Mouse (Mus musculus): ENCODE data around the gene Cyp11a1. TPM values are rescaled to one million over a fixed set of nuclear protein-coding genes. Genes with fewer than 3 reads are reported as not detected.

Cyp11a1 gene
- 0.86 and 1.6 TPM in 2 replicates for polyA plus RNA-seq (2011; ENCODE audit: insufficient read depth, insufficient read length, low replicate concordance, missing spikeins)

DNA sequence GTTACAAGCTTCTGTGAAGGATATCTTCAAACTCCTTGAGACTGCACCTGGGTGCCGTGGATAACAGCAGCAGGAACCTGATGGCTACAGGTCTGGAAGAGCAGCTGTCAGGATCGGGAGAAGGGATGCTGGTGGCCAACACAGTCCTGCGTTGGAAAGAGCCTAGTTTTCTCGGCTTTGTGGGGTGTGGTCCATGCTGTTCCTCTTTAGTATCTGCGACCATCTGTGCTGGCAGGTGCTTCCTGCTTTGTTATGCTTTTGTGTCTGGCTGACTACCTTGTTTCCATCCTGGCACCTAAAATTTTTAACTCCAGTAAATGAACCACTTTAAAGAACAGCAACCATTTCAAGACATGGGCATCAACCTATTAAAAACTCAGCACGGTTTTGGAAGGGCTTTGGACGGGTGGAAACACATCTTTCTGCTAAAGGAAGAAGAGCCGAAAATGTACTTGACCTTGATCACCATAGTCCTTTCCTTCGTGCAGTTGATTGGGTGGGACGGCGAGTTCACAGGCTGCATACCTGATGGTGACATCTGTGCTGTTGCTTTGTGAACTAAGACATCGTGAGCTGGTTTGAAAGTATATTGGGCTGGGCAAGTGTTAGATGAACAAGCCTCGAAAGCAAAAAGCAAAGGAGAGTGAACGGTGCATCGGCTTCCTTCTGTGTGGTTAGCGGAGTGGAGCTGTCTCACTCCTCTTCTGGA lies at the start of gene Cyp11a1:
Gene Cyp11a1, plus strand, starts transcription at position 659 of the 709 bp plus-strand sequence.
- peak within 1 kb of the TSS; percentile 59; the same call in 1 of the 2 replicates for H3K27ac ChIP-seq (ENCODE audit: control insufficient read depth, insufficient read depth, low read depth, low read length, poor library complexity)
- TF ChIP-seq POLR2A (IDR thresholded peaks at IDR 0.05; ENCODE audit: borderline replicate concordance, control insufficient read depth, low read depth, low read length) (no peak), CTCF (IDR thresholded peaks at IDR 0.05; ENCODE audit: control insufficient read depth, insufficient read depth, low read length) (no peak)
- peaks cover 3% of the 10 kb centered on the region; the same call in 1 of the 2 replicates for H3K4me1 ChIP-seq (ENCODE audit: control insufficient read depth, insufficient read depth, low read length)
- WGBS: 61% methylated on average over 16 of the region's 16 CpGs
- H3K4me3 ChIP-seq (replicated peaks; ENCODE audit: control insufficient read depth, low read depth, low read length): no peak within 1 kb of the TSS

GRCm38 (mm10) chr9:57956838-57957236 lies 49.4 kb upstream of the Cyp11a1 start:
- 12% methylated on average over 5 of the region's 5 CpGs for WGBS
- Histone ChIP-seq H3K4me1 (ENCODE audit: control insufficient read depth, insufficient read depth, low read length) (peaks cover 19% of the 10 kb centered on the region), H3K4me3 (replicated peaks; ENCODE audit: control insufficient read depth, low read depth, low read length) (no peak overlapping the region), H3K27ac (ENCODE audit: control insufficient read depth, insufficient read depth, low read depth, low read length, poor library complexity) (peak overlapping the region; percentile 76)
- no peak for TF ChIP-seq CTCF (IDR thresholded peaks at IDR 0.05; ENCODE audit: control insufficient read depth, insufficient read depth, low read length)
- no peak for TF ChIP-seq POLR2A (IDR thresholded peaks at IDR 0.05; ENCODE audit: borderline replicate concordance, control insufficient read depth, low read depth, low read length)

- Histone ChIP-seq H3K4me3 (replicated peaks; ENCODE audit: control insufficient read depth, low read depth, low read length) (no peak overlapping the region), H3K4me1 (ENCODE audit: control insufficient read depth, insufficient read depth, low read length) (peaks cover 17% of the 10 kb centered on the region)
- WGBS: 81% methylated on average over 1 of the region's 1 CpGs
These were observed 47.6 kb upstream of the Cyp11a1 start for GRCm38 (mm10) chr9:57958615-57959014.

DNA sequence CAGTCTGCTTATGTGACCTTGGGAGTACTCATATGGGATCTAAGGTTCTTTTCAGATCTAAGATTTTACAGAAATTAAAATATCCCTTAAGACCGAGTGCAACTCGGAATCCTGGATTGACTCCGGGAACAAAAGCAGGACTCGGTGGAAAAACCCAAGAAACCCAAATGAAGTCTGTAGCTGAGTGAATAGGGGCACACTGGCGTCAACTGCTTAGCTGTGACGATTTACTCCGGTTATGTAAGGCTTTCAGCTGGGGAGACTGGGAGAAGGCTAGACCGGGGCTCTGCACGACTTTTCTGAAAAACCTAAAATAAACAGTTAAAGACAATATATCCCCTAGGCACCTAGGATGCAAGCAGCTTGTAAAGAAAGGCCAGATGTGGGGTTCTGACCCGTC lies 46.8 kb upstream of the Cyp11a1 start:
- 88% methylated on average over 10 of the region's 10 CpGs for WGBS
- TF ChIP-seq POLR2A (IDR thresholded peaks at IDR 0.05; ENCODE audit: borderline replicate concordance, control insufficient read depth, low read depth, low read length) (no peak), CTCF (IDR thresholded peaks at IDR 0.05; ENCODE audit: control insufficient read depth, insufficient read depth, low read length) (no peak)
- peaks cover 17% of the 10 kb centered on the region for H3K4me1 ChIP-seq (ENCODE audit: control insufficient read depth, insufficient read depth, low read length)
- no peak overlapping the region for H3K4me3 ChIP-seq (replicated peaks; ENCODE audit: control insufficient read depth, low read depth, low read length)
- H3K27ac ChIP-seq (ENCODE audit: control insufficient read depth, insufficient read depth, low read depth, low read length, poor library complexity): no peak overlapping the region

More at GRCm38 (mm10) chr9:57958615-57959014, 47.6 kb upstream of the Cyp11a1 start:
- H3K27ac ChIP-seq (ENCODE audit: control insufficient read depth, insufficient read depth, low read depth, low read length, poor library complexity): no peak overlapping the region
- TF ChIP-seq POLR2A (IDR thresholded peaks at IDR 0.05; ENCODE audit: borderline replicate concordance, control insufficient read depth, low read depth, low read length): no peak

DNA sequence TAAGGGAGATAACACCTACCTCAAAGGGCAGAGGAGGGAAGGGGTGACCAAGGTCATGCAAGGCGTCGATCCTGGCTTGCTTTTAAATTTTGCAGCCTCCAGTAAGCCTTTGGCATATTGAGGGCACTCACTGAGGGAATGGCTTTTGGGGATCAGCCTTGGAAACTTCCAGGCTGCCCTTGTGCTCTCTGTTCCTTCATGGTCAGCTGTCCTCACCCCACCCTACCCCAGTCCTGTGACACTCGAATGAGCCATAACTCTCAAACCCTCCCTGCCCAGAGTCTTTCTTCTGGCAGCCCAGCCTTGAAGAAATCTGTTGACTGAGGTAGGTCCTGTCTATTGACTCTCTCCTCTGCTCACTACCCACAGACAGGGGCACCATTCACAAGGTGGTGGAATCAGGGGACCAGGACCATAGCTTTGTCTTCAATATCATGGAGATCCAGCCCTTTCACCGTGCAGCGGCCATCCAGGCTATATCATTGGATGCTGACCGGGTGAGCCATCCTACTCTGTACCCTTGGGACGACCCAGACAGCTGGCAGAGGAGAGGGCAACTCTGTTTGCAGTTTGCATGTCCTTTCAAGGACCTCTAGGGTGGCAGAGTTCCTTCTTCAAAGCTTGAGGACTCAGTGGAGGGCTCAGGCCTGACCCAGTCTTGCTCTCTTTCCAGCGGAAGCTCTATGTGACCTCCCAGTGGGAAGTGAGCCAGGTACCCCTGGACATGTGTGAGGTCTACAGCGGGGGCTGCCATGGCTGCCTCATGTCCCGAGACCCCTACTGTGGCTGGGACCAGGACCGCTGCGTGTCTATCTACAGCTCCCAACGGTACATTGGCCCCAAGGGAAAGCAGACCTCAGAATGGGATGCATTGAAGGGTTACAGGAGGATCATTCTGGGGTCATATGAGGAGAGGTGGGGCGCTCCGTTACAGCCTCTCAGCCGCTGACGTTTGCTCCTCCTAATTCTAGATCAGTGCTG lies 46.0 kb upstream of the Cyp11a1 start:
- Histone ChIP-seq H3K4me1 (ENCODE audit: control insufficient read depth, insufficient read depth, low read length) (peaks cover 13% of the 10 kb centered on the region), H3K27ac (ENCODE audit: control insufficient read depth, insufficient read depth, low read depth, low read length, poor library complexity) (no peak overlapping the region), H3K4me3 (replicated peaks; ENCODE audit: control insufficient read depth, low read depth, low read length) (no peak overlapping the region)
- 86% methylated on average over 17 of the region's 17 CpGs for WGBS
- TF ChIP-seq CTCF (IDR thresholded peaks at IDR 0.05; ENCODE audit: control insufficient read depth, insufficient read depth, low read length) (no peak), POLR2A (IDR thresholded peaks at IDR 0.05; ENCODE audit: borderline replicate concordance, control insufficient read depth, low read depth, low read length) (no peak)

GRCm38 (mm10) chr9:57961226-57961625 lies 45.0 kb upstream of the Cyp11a1 start:
- Histone ChIP-seq H3K4me3 (replicated peaks; ENCODE audit: control insufficient read depth, low read depth, low read length) (no peak overlapping the region), H3K27ac (ENCODE audit: control insufficient read depth, insufficient read depth, low read depth, low read length, poor library complexity) (no peak overlapping the region), H3K4me1 (ENCODE audit: control insufficient read depth, insufficient read depth, low read length) (peaks cover 9% of the 10 kb centered on the region)
- TF ChIP-seq POLR2A (IDR thresholded peaks at IDR 0.05; ENCODE audit: borderline replicate concordance, control insufficient read depth, low read depth, low read length) (no peak), CTCF (IDR thresholded peaks at IDR 0.05; ENCODE audit: control insufficient read depth, insufficient read depth, low read length) (no peak)
- 86% methylated on average over 15 of the region's 15 CpGs for WGBS

DNA sequence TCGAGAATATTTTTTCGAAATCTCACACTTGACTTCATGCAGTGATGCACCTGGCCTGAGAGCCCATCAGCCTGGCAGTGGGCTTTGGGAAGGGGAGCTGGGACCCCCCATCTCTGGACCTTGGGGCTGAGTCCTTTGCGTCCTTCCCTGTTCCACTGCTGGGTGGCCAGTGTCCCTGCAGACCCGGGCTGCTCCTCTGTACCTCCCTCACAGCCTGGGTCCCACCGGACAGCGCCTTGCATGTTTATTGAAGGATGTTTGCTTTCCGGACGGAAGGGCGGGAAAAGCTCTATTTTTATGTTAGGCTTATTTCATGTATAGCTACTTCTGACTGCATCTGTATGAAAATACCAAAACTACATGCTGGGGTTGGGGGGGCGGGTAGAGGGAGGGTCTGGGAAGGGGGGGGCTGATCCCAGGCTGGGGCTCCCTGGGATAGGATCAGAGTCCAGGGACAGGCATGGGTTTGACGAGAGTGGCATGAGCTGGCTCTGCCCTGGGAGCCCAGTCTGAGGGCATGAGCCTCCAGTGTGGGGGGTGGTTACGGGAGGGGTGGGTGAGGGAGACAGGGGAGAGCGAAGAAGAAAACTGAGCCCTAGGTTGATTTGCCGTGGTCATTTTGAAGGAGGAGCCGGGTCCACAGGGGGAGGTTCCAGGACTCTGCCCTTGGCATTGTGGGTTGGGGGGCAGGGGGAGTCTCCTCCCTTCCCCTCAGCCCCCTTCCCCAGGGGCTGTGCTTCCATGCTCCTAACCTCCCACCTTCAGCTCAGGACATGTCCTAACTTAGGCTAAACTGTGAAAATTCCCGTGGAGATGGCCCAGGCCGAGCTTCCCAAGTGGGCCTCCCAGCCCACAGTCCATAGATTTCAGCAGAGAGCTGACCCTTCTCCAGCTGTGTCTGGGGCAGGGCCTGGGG lies 44.1 kb upstream of the Cyp11a1 start:
- Histone ChIP-seq H3K4me1 (ENCODE audit: control insufficient read depth, insufficient read depth, low read length) (peaks cover 3% of the 10 kb centered on the region), H3K27ac (ENCODE audit: control insufficient read depth, insufficient read depth, low read depth, low read length, poor library complexity) (no peak overlapping the region), H3K4me3 (replicated peaks; ENCODE audit: control insufficient read depth, low read depth, low read length) (no peak overlapping the region)
- TF ChIP-seq CTCF (IDR thresholded peaks at IDR 0.05; ENCODE audit: control insufficient read depth, insufficient read depth, low read length) (no peak), POLR2A (IDR thresholded peaks at IDR 0.05; ENCODE audit: borderline replicate concordance, control insufficient read depth, low read depth, low read length) (no peak)
- 86% methylated on average over 17 of the region's 17 CpGs for WGBS
